Mouse (Mus musculus): ENCODE measurements at regions not wholly inside any gene's neighbourhood (a gene's known extent, or its start where the extent isn't known, plus 50 kb on each side); places are given as distances from the start of the nearest gene placed in this dataset.

- DNase-seq (ENCODE audit: extremely low spot score, low spot score): no peak
These were observed 720.9 kb downstream of the Dach1 start for GRCm38 (mm10) chr14:97448617-97449016.

GRCm38 (mm10) chr14:97446793-97447192, 722.8 kb downstream of the Dach1 start:
- DNase-seq (ENCODE audit: extremely low spot score, low spot score): no peak

DNA sequence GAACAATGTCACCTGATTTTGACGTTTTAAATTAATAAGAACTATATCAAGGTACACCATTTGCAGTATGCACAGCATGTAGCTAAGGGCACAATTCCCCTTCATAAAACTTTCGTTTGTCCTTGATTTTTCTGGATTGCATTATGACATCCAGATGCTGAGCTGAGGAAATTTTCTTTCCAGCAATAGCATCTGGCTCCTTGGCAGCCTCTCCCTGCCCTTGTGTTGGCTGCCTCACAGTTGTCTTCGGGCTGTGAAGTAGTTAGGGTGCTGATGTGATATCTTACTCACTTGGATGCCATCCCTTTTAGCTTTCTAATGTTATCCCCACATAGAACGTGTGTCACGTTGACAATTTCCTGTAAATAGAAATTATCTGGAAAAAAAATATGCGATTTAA, 729.2 kb downstream of the Dach1 start:
- DNase-seq (ENCODE audit: extremely low spot score, low spot score): no peak

DNA sequence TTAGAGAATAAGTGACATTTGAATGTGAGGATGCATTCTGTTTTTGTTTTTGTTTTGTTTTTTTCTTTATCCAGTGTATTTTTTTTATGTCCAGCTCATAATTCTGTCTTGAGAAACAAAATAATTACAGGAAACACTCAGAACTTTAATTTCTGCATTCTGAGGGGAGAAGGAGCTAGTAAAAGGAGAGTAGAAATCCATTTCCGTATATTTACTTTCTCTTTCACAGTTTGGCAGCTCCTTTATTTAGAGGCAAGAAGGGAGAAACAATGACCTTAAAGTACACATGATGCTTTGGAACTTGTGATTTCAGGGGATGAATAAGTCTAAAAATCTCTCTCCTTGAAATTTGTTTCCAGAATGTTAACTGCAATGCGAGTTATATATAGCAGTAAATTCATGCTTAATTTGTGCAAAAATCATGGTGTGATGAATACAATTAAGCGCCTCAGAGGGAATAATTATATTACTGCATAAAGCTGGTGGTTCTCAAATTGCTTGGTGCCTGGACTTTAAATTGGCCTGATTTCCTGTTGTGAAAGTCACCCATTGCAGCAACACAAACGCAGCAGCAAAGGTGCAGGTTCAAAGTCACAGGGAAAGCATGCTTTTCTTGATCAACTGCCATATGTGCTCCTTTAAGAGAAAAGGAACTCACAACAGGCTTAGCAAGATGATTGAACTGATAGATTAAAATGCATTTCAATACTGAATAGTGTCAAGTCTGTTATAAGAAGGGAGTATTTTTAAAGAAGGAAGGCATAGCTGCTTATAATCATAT, 733.9 kb downstream of the Dach1 start:
- DNase-seq (ENCODE audit: extremely low spot score, low spot score): no peak

DNA sequence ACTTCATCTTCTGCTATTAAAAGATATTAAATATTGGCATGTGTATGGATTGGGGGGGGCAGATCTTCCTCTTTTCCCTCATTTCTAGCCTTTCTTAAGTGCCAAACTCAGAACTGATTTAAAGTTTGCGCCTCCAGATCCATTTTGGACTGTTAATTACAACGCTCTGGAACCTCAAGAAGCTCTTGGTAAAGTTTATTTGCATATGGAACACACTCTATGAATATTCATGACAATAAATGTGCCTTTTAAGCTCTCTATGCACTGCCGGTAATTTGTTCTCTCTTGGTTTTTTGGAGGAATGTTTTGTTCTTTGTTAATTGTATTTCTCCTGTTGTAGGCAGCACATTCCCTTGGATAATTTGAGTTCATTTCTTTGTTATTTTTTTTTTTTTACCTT, 738.3 kb downstream of the Dach1 start:
- no peak for DNase-seq (ENCODE audit: extremely low spot score, low spot score)

- DNase-seq (ENCODE audit: extremely low spot score, low spot score): no peak
These were observed 766.3 kb downstream of the Dach1 start for GRCm38 (mm10) chr14:97403176-97403795.

GRCm38 (mm10) chr14:97396385-97396784, 773.2 kb downstream of the Dach1 start:
- DNase-seq (ENCODE audit: extremely low spot score, low spot score): no peak

DNA sequence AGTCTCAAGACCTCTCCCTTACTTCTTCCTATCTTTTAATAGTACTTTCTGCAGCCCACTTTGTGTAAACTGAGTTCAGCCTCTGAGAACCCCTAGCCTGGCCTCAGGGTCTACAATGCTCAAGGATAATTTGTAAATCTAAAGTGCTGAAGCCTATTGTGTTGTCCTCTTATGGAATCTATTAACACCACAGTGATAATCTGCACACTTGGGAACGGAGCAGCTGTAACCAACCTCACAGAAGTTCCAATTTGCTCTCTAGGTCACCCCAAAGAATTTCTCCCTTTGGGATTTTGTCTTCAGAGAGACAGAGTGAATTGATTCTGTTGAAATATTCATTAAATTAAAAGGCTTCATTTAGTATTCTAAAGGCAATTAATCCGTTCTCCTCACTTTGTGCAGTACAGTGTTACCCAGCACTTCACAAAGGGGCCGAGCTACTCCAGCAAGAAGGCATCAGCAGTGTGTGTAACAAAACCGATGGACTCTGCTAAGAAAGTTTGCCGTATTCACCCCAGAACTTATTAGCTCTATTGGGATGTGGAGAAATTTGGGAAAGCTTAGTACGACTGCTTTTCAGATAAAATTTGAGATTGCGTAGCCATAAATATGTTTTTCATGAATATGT, 773.7 kb downstream of the Dach1 start:
- no peak for DNase-seq (ENCODE audit: extremely low spot score, low spot score)

- DNase-seq (ENCODE audit: extremely low spot score, low spot score): no peak
These were observed 780.6 kb downstream of the Dach1 start for GRCm38 (mm10) chr14:97389005-97389404.

GRCm38 (mm10) chr14:97380131-97380530, 789.4 kb downstream of the Dach1 start:
- DNase-seq (ENCODE audit: extremely low spot score, low spot score): no peak

DNA sequence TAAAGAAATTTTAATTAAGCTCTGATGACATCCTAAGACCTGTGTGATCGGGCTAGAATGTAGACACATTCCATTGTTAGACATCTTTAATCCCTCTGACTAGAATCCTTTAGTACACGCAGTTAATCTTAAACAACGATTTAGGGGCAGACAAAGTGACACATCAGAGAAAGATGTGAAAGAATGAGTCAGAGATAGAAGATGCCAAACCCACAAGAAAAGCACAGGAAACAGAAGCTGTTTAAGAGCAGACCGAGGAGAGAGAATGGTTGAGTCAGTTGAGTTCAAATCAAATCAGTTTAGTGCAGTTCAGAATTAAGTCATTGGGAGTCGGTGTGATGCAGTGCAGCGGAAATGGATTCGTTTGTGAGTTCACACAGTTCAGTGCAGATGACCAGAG, 812.6 kb downstream of the Dach1 start:
- no peak for DNase-seq (ENCODE audit: extremely low spot score, low spot score)

DNA sequence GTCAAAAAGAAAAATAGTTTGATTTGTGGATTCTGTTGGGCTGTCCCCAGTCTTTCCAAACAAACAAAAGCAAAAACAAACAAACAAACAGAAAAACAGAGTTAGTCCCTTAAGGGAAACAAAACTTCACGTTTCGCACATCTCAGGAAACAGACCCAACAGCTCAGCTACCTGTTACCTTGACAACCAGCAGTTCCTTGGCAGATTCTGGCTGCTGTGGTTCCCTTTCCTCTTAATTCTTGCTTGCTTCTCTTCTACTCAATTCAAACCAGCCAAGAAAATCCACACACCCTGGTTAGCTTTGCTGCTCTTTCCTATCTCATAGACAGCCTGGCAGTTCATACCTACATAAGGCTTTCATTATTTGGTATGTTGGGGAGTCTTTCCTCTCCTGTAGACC, 821.6 kb downstream of the Dach1 start:
- no peak for DNase-seq (ENCODE audit: extremely low spot score, low spot score)

- DNase-seq (ENCODE audit: extremely low spot score, low spot score): no peak
These were observed 812.5 kb upstream of the Klhl1 start for GRCm38 (mm10) chr14:97331388-97331787.

DNA sequence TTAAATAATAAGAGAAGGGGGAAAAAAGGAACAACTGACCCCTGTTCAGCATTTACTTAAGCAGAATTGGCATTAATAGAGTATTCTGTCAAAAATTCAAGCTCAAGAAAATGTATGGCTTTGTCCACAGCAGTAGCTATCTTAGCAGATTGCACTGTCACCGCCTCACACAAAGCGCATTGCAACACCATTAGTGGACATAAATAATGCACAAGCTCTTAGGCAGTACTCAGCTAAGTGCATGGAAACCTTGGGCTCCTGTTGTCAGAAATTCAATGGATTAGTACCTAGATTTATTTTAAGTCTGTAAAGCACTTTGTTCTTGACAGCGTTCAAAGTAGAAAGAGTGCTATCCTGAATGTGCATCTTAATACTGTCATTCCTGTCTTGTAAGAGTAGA, 811.1 kb upstream of the Klhl1 start:
- DNase-seq (ENCODE audit: extremely low spot score, low spot score): no peak

GRCm38 (mm10) chr14:97293109-97293508, 774.2 kb upstream of the Klhl1 start:
- no peak for DNase-seq (ENCODE audit: extremely low spot score, low spot score)

DNA sequence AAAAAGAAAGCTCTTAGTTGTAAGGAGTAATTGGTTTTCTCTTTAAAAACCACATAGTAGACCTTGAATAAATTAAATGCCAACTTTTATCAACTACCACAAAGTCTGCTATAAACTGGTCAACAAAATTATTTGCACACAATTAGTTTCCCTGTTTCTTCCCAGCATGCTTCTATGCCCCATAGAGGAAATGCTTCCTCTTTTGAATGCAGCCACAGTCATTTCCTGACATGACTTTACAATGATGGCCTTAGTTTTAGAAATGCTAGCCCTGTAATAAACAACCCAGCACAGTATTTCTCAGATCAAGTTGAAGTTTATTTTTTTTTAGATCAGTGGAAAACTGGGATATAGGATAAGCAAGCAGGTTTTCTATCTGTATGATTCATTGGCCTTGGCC, 768.5 kb upstream of the Klhl1 start:
- DNase-seq (ENCODE audit: extremely low spot score, low spot score): no peak

DNA sequence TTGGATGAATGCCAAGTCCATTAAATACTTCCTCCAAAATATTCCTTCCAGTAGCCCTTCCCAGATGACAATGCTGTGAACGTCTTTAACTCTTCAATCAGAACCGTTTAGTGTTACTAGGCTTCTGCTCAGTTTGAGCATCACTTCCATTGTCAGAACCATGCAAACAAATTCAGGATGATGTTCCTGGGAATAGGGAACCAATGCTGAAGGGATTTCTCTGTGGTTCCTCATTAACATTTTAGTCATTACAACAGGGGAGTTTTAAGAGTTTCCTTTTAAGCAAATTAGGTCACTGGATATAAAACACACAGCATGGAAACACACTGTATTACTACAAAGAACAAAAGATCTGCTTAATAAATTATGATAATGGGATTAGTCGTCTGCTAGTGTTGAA, 739.6 kb upstream of the Klhl1 start:
- no peak for DNase-seq (ENCODE audit: extremely low spot score, low spot score)

All from neural tube, embryonic 10.5 days (tissue).